Mouse (Mus musculus) lung, adult 2 months (tissue): Measurements from ENCODE around the gene Bet1.

Experiments used
- CTCF ChIP-seq: fragments of 200-500 bp; IDR thresholded peaks from 2 replicates; pipeline ENCODE4 v1.5.1; 2011; ENCODE audit warnings: mild to moderate bottlenecking, low read length, control low read depth; ENCODE audit not compliant: insufficient read depth
- POLR2A ChIP-seq: fragments of 200-500 bp; IDR thresholded peaks from 2 replicates; pipeline ENCODE4 v1.6.1; 2011; ENCODE audit warnings: low read depth, mild to moderate bottlenecking, control low read depth, low read length, borderline replicate concordance; ENCODE audit errors: extremely low read depth

DNA sequence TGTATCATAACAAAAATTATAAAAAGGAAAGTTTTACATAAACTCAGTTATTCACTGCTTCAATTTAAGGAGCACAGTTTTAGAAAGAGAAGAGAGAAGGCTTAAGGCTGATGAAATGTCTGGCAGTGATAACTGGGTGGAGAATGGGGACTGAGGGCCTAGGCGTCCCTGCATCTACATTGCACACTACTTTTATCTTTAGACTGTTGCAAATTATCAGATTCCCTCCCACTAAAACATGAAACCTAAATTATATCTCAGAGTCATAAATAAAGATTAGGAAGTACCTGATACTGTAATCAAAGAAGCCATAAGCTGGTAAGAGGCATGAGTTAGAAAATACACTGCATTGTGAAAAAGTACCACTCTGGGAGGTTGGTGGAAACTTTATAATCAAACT, 45.0 kb downstream of the Bet1 start:
- TF ChIP-seq POLR2A (no peak), CTCF (no peak)
